Mouse (Mus musculus) spleen, adult 2 months (tissue): ENCODE measurements around the gene Bpgm. TPM values are rescaled to one million over a fixed set of nuclear protein-coding genes. Genes with fewer than 3 reads are reported as not detected.

Experiments
- DNase-seq, 2 experiments: peaks; one replicate each; pipeline versions ENCODE4 v3.0.0 to v3.0.0-alpha.2; 2012 to 2021; ENCODE audit warnings: low spot score in 2 of 2, low read depth in 1 of 2
- H3K27ac ChIP-seq: fragments of 200-500 bp; 2 replicates; pipeline ENCODE4 v1.5.1; 2012; ENCODE audit warnings: low read length, inconsistent platforms; ENCODE audit not compliant: insufficient read depth
- H3K27me3 ChIP-seq: fragments of 200-500 bp; 2 replicates; pipeline ENCODE4 v1.6.1; 2012; ENCODE audit warnings: mild to moderate bottlenecking, moderate library complexity, low read length, inconsistent platforms; ENCODE audit not compliant: control insufficient read depth, insufficient read depth
- H3K36me3 ChIP-seq: fragments of 200-500 bp; 2 replicates; pipeline ENCODE4 v1.6.1; 2012; ENCODE audit warnings: mild to moderate bottlenecking, low read length, inconsistent platforms; ENCODE audit not compliant: control insufficient read depth, insufficient read depth
- H3K4me1 ChIP-seq: fragments of 200-500 bp; 2 replicates; pipeline ENCODE4 v1.6.1; 2011; ENCODE audit warnings: inconsistent platforms; ENCODE audit not compliant: control insufficient read depth, insufficient read depth, insufficient read length
- H3K4me3 ChIP-seq: fragments of 200-500 bp; 2 replicates; pipeline ENCODE4 v1.5.1; 2011; ENCODE audit warnings: mild to moderate bottlenecking, inconsistent platforms; ENCODE audit not compliant: insufficient read depth, insufficient read length; ENCODE audit errors: extremely low read depth
- CTCF ChIP-seq: fragments of 200-500 bp; IDR thresholded peaks from 2 replicates; pipeline ENCODE4 v1.5.1; 2011; ENCODE audit warnings: mild to moderate bottlenecking, inconsistent platforms; ENCODE audit not compliant: insufficient read depth, insufficient read length, insufficient replicate concordance; ENCODE audit errors: extremely low read depth
- POLR2A ChIP-seq: fragments of 200-500 bp; IDR thresholded peaks from 2 replicates; pipeline ENCODE4 v1.6.1; 2011; ENCODE audit warnings: low read depth, low read length, inconsistent platforms
- WGBS: fragments of 180-500 bp; shearing (Covaris S2); methylation state at CpG from one replicate; pipeline ENCODE4 v1.1.7; 2018; 5-methylcytosine and 5-hydroxymethylcytosine counted together
- polyA plus RNA-seq: library from polyadenylated mRNA; depleted of rRNA; stranded (reverse); fragments of >200 nt; gene quantifications from 2 replicates; pipeline ENCODE4 v1.2.3, GENCODE M21; 2012

Gene Bpgm
- polyA plus RNA-seq, 1 experiment, result 158 TPM

GRCm38 (mm10) chr6:34475391-34475790 is 616 bp upstream of the Bpgm start:
- H3K27ac ChIP-seq, result no peak overlapping the region
- H3K4me3 ChIP-seq, result peak overlapping the region; percentile 64; the same call in 1 of the 2 replicates
- H3K4me1 ChIP-seq, result no peaks in the 10 kb centered on the region; the same call in 1 of the 2 replicates
- TF ChIP-seq POLR2A, result no peak
- TF ChIP-seq CTCF, result no peak
- H3K36me3 ChIP-seq, result no peaks in the 10 kb centered on the region
- 11% methylated on average over 6 of the region's 6 CpGs for WGBS
- H3K27me3 ChIP-seq, result no peaks in the 10 kb centered on the region
- no peak for DNase-seq

DNA sequence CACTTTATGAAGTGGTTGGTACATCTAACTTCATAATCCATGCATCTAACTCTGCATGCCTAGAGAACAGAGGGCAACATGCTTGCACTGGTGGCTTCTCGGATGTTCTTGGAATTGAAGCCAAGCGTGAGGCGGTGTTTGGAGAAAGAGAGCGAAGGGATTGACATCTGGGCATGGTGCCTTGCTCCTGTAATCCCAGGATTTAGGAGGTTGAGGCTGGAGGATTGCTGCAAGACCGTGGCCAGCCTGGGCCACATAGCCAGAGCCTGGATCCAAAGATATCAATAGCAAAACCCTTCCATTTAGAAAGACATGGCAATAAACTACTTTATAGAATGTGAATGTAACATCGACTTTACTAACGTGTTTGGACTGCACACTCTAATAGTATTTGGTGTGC is 2.0 kb downstream of the Bpgm start:
- TF ChIP-seq CTCF (no peak), POLR2A (no peak)
- 94% methylated on average over 7 of the region's 7 CpGs for WGBS
- Histone ChIP-seq H3K36me3 (no peaks in the 10 kb centered on the region), H3K4me3 (no peak overlapping the region), H3K27me3 (no peaks in the 10 kb centered on the region), H3K4me1 (no peaks in the 10 kb centered on the region; the same call in 1 of the 2 replicates), H3K27ac (no peak overlapping the region)
- no peak for DNase-seq

DNA sequence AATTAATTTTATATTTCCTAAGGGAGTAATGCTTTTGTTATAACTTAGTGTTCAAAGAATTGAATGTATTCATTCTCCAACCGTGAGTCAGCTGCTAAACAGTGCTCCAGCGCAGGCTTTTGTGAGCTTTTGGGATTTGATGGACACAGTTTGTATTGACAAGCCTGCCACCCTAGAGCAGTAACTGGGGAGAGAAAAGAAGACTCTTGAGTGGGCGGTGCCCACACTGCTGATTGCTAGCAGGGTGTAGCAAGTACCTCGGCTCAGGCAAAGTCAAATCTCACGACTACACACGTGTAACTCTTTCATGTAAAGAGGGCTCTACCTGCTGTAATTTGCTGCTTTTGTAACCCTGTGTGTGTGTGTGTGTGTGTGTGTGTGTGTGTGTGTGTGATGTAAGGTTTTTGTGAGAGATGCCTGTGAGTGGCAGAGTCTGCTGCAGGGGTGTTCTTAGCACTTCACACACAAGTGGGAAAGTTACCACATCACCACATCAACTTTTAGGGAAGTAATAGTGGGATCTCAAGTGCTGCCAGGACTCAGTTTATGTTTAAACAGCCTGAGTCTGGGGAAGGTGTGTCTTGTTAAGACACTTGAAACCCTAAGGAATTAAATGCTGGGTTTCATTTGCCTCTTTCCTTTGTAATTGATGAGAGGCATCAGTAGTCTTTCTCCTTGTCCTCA is 2.8 kb downstream of the Bpgm start:
- Histone ChIP-seq H3K4me1 (no peaks in the 10 kb centered on the region; the same call in 1 of the 2 replicates), H3K4me3 (no peak overlapping the region), H3K27me3 (no peaks in the 10 kb centered on the region), H3K27ac (no peak overlapping the region), H3K36me3 (no peaks in the 10 kb centered on the region)
- WGBS, result 66% methylated on average over 6 of the region's 6 CpGs
- TF ChIP-seq POLR2A, result no peak
- TF ChIP-seq CTCF, result no peak
- no peak for DNase-seq

DNA sequence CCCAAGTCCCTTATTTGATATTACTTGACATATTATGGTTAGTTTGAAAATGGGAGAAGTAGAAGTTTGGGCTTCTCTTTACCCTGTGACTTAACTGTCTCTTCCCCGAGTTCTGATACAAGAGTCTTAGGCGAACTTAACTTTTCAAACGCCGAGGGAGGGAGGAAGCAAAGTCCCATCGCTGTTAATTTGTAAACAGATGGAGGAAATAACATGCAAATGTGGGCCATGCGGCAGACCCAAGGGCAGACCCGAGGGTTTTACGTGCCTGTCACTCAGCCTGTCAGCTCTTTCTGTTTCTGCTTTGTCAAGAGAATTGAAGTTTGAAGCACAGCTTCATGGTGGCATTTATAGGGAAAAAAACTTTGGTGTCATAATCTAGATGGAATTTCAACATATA is 3.5 kb downstream of the Bpgm start:
- H3K4me1 ChIP-seq, result no peaks in the 10 kb centered on the region; the same call in 1 of the 2 replicates
- 45% methylated on average over 8 of the region's 8 CpGs for WGBS
- no peaks in the 10 kb centered on the region for H3K36me3 ChIP-seq
- H3K4me3 ChIP-seq, result no peak overlapping the region
- no peaks in the 10 kb centered on the region for H3K27me3 ChIP-seq
- DNase-seq, result no peak
- TF ChIP-seq POLR2A (no peak), CTCF (no peak)
- no peak overlapping the region for H3K27ac ChIP-seq

DNA sequence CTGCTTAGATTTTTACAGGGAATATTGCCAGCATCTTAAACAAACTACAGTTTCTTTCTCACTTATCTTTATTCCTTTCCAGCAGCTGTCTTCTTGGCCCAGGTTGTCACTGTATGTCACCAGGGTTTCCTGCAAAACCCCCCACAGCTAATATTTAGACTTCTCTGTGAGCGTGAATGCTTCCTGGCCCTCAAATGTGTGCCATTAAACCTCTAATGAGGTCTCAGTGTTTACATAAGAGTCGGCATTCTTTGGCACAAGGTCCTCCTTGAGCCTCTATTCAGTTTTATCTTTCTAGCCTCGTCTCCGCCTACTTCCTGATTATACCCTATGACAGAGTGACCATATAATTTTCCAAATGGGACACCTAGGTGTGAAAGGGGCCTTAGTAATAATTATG is 4.7 kb downstream of the Bpgm start:
- 55% methylated on average over 4 of the region's 4 CpGs for WGBS
- Histone ChIP-seq H3K36me3 (no peaks in the 10 kb centered on the region), H3K4me3 (no peak overlapping the region), H3K27me3 (no peaks in the 10 kb centered on the region), H3K27ac (no peak overlapping the region), H3K4me1 (no peaks in the 10 kb centered on the region; the same call in 1 of the 2 replicates)
- DNase-seq, result no peak
- no peak for TF ChIP-seq POLR2A
- no peak for TF ChIP-seq CTCF

- Histone ChIP-seq H3K36me3 (no peaks in the 10 kb centered on the region), H3K27me3 (no peaks in the 10 kb centered on the region), H3K4me3 (no peak overlapping the region), H3K4me1 (no peaks in the 10 kb centered on the region; the same call in 1 of the 2 replicates), H3K27ac (no peak overlapping the region)
- no peak for DNase-seq
- no peak for TF ChIP-seq POLR2A
- no peak for TF ChIP-seq CTCF
- 61% methylated on average over 6 of the region's 6 CpGs for WGBS
Measured at GRCm38 (mm10) chr6:34481349-34481748, 5.3 kb downstream of the Bpgm start.

- Histone ChIP-seq H3K27me3 (no peaks in the 10 kb centered on the region), H3K27ac (no peak overlapping the region), H3K4me1 (no peaks in the 10 kb centered on the region), H3K36me3 (peaks cover 7% of the 10 kb centered on the region), H3K4me3 (no peak overlapping the region)
- TF ChIP-seq POLR2A (no peak), CTCF (no peak)
- DNase-seq, result no peak
- 70% methylated on average over 4 of the region's 4 CpGs for WGBS
Measured at GRCm38 (mm10) chr6:34482842-34483241, 6.8 kb downstream of the Bpgm start.
